Comparison of ENCODE assay signal across 25 mouse cellular contexts in genomic region chr10:77308978-77309377, GRCm38 (mm10).
"Had no signal": no experiment of that assay in that cellular context is flagged by ENCODE, and none has a peak within 500 bp of the region (broad histone marks: within the 10 kb centered on the region; RNA-seq: fewer than 3 reads in every experiment).

No protein-coding gene starts in this region.

- H3K4me3 ChIP-seq: gastrocnemius, adult 2 months; heart, adult 2 months; heart, embryonic 13.5 days; heart, embryonic 15.5 days; hindbrain, embryonic 10.5 days; hindbrain, embryonic 12.5 days; intestine, embryonic 15.5 days; layer of hippocampus, adult 2 months; left cerebral cortex, adult 2 months; limb, embryonic 10.5 days; limb, embryonic 12.5 days; liver, embryonic 13.5 days had no signal

- H3K4me1 ChIP-seq: heart, embryonic 13.5 days; heart, embryonic 15.5 days; intestine, embryonic 15.5 days; limb, embryonic 10.5 days; limb, embryonic 12.5 days; liver, embryonic 13.5 days had no signal

- H3K27me3 ChIP-seq: heart, embryonic 13.5 days; heart, embryonic 15.5 days; hindbrain, embryonic 12.5 days; intestine, embryonic 15.5 days; limb, embryonic 12.5 days; liver, embryonic 13.5 days had no signal

- DNase-seq: gastrocnemius, adult 2 months; gastrocnemius, postnatal 10 days; gastrocnemius, postnatal 25 days; heart, adult 2 months; heart, postnatal 4 days; kidney, adult 2 months; kidney, adult 9 months; kidney, postnatal 14 days; liver; liver, embryonic 13.5 days had no signal

- H3K36me3 ChIP-seq: intestine, embryonic 15.5 days; liver, embryonic 13.5 days had no signal

- H3K9ac ChIP-seq: heart, embryonic 13.5 days; heart, embryonic 15.5 days; hindbrain, embryonic 12.5 days; hindbrain, embryonic 14.5 days; intestine, embryonic 15.5 days; limb, embryonic 12.5 days; liver, embryonic 13.5 days had no signal

- H3K4me2 ChIP-seq: heart, embryonic 11.5 days; heart, embryonic 13.5 days; heart, embryonic 15.5 days; hindbrain, embryonic 12.5 days; hindbrain, embryonic 14.5 days; intestine, embryonic 15.5 days; limb, embryonic 12.5 days; liver, embryonic 11.5 days; liver, embryonic 13.5 days had no signal

- H3K9me3 ChIP-seq: heart, embryonic 13.5 days; heart, embryonic 15.5 days; hindbrain, embryonic 10.5 days; hindbrain, embryonic 12.5 days; intestine, embryonic 15.5 days; limb, embryonic 10.5 days; limb, embryonic 12.5 days; liver, embryonic 13.5 days had no signal

- H3K27ac ChIP-seq: gastrocnemius, adult 2 months; heart, adult 2 months; heart, embryonic 13.5 days; heart, embryonic 15.5 days; hindbrain, embryonic 10.5 days; hindbrain, embryonic 12.5 days; hindbrain, embryonic 14.5 days; intestine, embryonic 15.5 days; layer of hippocampus, adult 2 months; left cerebral cortex, adult 2 months; limb, embryonic 10.5 days; limb, embryonic 12.5 days; liver, embryonic 13.5 days had no signal

- ATAC-seq: hindbrain, embryonic 16.5 days; inflammation-experienced regulatory T-cells, adult 6 months; intestine, embryonic 15.5 days; intestine, postnatal 0 days had no signal
